Mouse (Mus musculus): ENCODE results near the gene Slc4a2. TPM values are rescaled to one million over a fixed set of nuclear protein-coding genes. Genes with fewer than 3 reads are reported as not detected.

The Slc4a2 gene
- polyA plus RNA-seq, 1 experiment from 2014 or later, result 17.9 TPM

- Histone ChIP-seq H3K4me1 (replicated peaks; ENCODE audit: control insufficient read depth, insufficient read depth, low read length) (peaks cover 15% of the 10 kb centered on the region), H3K36me3 (ENCODE audit: control insufficient read depth, insufficient read depth, low read length) (no peaks in the 10 kb centered on the region), H3K4me3 (ENCODE audit: low read depth, low read length) (peak overlapping the region; percentile 92), H3K9me3 (ENCODE audit: control insufficient read depth, low read length) (no peaks in the 10 kb centered on the region), H3K9ac (ENCODE audit: low read depth, low read length) (peak overlapping the region; percentile 99), H3K4me2 (replicated peaks; ENCODE audit: low read depth, low read length) (peak overlapping the region; percentile 94), H3K27ac (ENCODE audit: low read depth, low read length) (peak overlapping the region; percentile 93), H3K27me3 (ENCODE audit: control insufficient read depth, insufficient read depth, low read length) (no peaks in the 10 kb centered on the region; the same call in 1 of the 2 replicates)
- WGBS, result 7% methylated on average over 5 of the region's 5 CpGs
- ATAC-seq (ENCODE audit: low FRiP score), result peak; percentile 12; the same call in 1 of the 2 replicates
- DNase-seq (ENCODE audit: low spot score), result peak; percentile 49
Measured at GRCm38 (mm10) chr5:24453283-24453984, 29.8 kb downstream of the Slc4a2 start.

DNA sequence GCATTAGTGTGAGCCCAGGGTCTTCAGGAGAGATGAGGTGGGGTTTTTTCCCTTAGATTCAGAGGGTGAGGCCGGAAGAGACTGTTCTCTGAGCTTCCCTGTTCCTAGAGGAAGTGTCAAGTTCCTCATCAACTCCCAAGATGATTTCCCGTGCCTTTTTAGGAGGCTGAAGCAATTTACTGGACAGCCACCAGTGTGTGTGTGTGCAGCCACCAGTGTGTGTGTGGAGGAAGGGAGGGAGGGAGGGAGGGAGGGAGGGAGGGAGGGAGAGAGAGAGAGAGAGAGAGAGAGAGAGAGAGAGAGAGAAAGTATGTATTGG lies 30.3 kb downstream of the Slc4a2 start:
- H3K27ac ChIP-seq (ENCODE audit: low read depth, low read length), result peak overlapping the region; percentile 93
- no peaks in the 10 kb centered on the region for H3K9me3 ChIP-seq (ENCODE audit: control insufficient read depth, low read length)
- peak overlapping the region; percentile 99 for H3K9ac ChIP-seq (ENCODE audit: low read depth, low read length)
- H3K4me2 ChIP-seq (replicated peaks; ENCODE audit: low read depth, low read length), result peak overlapping the region; percentile 94
- H3K4me3 ChIP-seq (ENCODE audit: low read depth, low read length), result peak overlapping the region; percentile 92
- peaks cover 15% of the 10 kb centered on the region for H3K4me1 ChIP-seq (replicated peaks; ENCODE audit: control insufficient read depth, insufficient read depth, low read length)
- no peaks in the 10 kb centered on the region for H3K36me3 ChIP-seq (ENCODE audit: control insufficient read depth, insufficient read depth, low read length)
- no peaks in the 10 kb centered on the region; the same call in 1 of the 2 replicates for H3K27me3 ChIP-seq (ENCODE audit: control insufficient read depth, insufficient read depth, low read length)
- 17% methylated on average over 2 of the region's 2 CpGs for WGBS
- ATAC-seq (ENCODE audit: low FRiP score) (no peak), DNase-seq (ENCODE audit: low spot score) (no peak)

GRCm38 (mm10) chr5:24455076-24455475 lies 31.4 kb downstream of the Slc4a2 start:
- Histone ChIP-seq H3K27ac (ENCODE audit: low read depth, low read length) (no peak overlapping the region), H3K36me3 (ENCODE audit: control insufficient read depth, insufficient read depth, low read length) (no peaks in the 10 kb centered on the region), H3K9ac (ENCODE audit: low read depth, low read length) (0 out of 2 replicates have a peak overlapping the region, but pooled peaks have one; percentile 28), H3K9me3 (ENCODE audit: control insufficient read depth, low read length) (no peaks in the 10 kb centered on the region), H3K4me3 (ENCODE audit: low read depth, low read length) (no peak overlapping the region), H3K27me3 (ENCODE audit: control insufficient read depth, insufficient read depth, low read length) (no peaks in the 10 kb centered on the region), H3K4me1 (replicated peaks; ENCODE audit: control insufficient read depth, insufficient read depth, low read length) (peaks cover 15% of the 10 kb centered on the region), H3K4me2 (replicated peaks; ENCODE audit: low read depth, low read length) (peak overlapping the region; percentile 94)
- 53% methylated on average over 3 of the region's 3 CpGs for WGBS
- DNase-seq (ENCODE audit: low spot score) (no peak), ATAC-seq (ENCODE audit: low FRiP score) (no peak)

- Histone ChIP-seq H3K9ac (ENCODE audit: low read depth, low read length) (0 out of 2 replicates have a peak overlapping the region, but pooled peaks have one; percentile 28), H3K27me3 (ENCODE audit: control insufficient read depth, insufficient read depth, low read length) (no peaks in the 10 kb centered on the region), H3K36me3 (ENCODE audit: control insufficient read depth, insufficient read depth, low read length) (no peaks in the 10 kb centered on the region), H3K27ac (ENCODE audit: low read depth, low read length) (no peak overlapping the region), H3K9me3 (ENCODE audit: control insufficient read depth, low read length) (no peaks in the 10 kb centered on the region), H3K4me3 (ENCODE audit: low read depth, low read length) (no peak overlapping the region), H3K4me2 (replicated peaks; ENCODE audit: low read depth, low read length) (peak overlapping the region; percentile 94; the same call in 1 of the 2 replicates), H3K4me1 (replicated peaks; ENCODE audit: control insufficient read depth, insufficient read depth, low read length) (peaks cover 15% of the 10 kb centered on the region)
- ATAC-seq (ENCODE audit: low FRiP score) (no peak), DNase-seq (ENCODE audit: low spot score) (no peak)
- 52% methylated on average over 7 of the region's 7 CpGs for WGBS
Measured at GRCm38 (mm10) chr5:24455613-24456012, 32.0 kb downstream of the Slc4a2 start.

DNA sequence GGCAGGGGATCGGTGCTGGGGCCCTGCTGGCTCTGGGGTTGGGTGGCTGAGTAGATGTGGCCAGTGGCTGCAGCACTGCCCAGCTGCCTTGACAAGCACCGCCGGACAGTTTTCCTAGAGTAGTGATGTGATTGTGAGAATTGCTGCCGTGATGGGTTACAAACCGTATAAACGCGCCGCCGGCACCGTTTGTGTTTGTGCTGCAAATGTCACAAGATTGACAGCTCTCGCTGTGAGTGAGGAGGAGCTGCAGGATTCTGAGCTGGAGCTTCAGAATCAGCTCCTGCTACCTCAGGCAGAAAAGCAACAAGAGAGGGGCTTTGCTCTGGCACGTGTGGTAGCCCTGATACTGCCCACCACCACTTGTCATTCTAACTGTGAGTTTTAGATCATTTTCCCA lies 43.1 kb downstream of the Slc4a2 start:
- Histone ChIP-seq H3K36me3 (ENCODE audit: control insufficient read depth, insufficient read depth, low read length) (no peaks in the 10 kb centered on the region), H3K27me3 (ENCODE audit: control insufficient read depth, insufficient read depth, low read length) (peaks cover 2% of the 10 kb centered on the region; the same call in 1 of the 2 replicates), H3K9me3 (ENCODE audit: control insufficient read depth, low read length) (no peaks in the 10 kb centered on the region), H3K9ac (ENCODE audit: low read depth, low read length) (no peak overlapping the region; the same call in 1 of the 2 replicates), H3K27ac (ENCODE audit: low read depth, low read length) (no peak overlapping the region), H3K4me2 (replicated peaks; ENCODE audit: low read depth, low read length) (no peak overlapping the region), H3K4me1 (replicated peaks; ENCODE audit: control insufficient read depth, insufficient read depth, low read length) (0 out of 2 replicates have a peak, but pooled peaks cover 3% of the 10 kb centered on the region), H3K4me3 (ENCODE audit: low read depth, low read length) (no peak overlapping the region)
- WGBS, result 33% methylated on average over 12 of the region's 12 CpGs
- ATAC-seq (ENCODE audit: low FRiP score) (no peak), DNase-seq (ENCODE audit: low spot score) (no peak)

DNA sequence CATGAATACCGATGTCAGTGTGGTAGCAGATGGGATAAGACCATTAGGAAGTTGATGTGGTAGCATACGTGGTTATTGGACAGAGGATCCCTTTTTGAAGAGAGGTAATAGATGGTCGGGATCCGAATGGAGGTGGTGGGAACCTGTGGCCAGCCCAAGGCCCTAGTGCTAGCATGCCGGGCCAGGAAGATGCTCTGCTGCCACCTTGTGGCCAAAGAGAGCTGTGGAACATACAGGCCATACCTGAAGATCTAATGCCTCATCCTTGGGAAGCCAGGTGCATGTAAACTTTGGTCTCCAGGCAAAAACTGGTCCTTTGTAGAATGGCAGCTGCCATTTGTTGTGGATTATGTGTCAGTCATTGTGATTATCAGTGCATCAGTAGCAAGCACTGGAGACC lies 47.0 kb downstream of the Slc4a2 start:
- Histone ChIP-seq H3K9ac (ENCODE audit: low read depth, low read length) (no peak overlapping the region), H3K4me1 (replicated peaks; ENCODE audit: control insufficient read depth, insufficient read depth, low read length) (peaks cover 21% of the 10 kb centered on the region), H3K4me3 (ENCODE audit: low read depth, low read length) (no peak overlapping the region), H3K36me3 (ENCODE audit: control insufficient read depth, insufficient read depth, low read length) (no peaks in the 10 kb centered on the region), H3K4me2 (replicated peaks; ENCODE audit: low read depth, low read length) (no peak overlapping the region), H3K9me3 (ENCODE audit: control insufficient read depth, low read length) (no peaks in the 10 kb centered on the region), H3K27ac (ENCODE audit: low read depth, low read length) (no peak overlapping the region), H3K27me3 (ENCODE audit: control insufficient read depth, insufficient read depth, low read length) (peaks cover 25% of the 10 kb centered on the region)
- ATAC-seq (ENCODE audit: low FRiP score), result peak; percentile 26; the same call in 1 of the 2 replicates
- peak; percentile 88 for DNase-seq (ENCODE audit: low spot score)
- WGBS, result 15% methylated on average over 5 of the region's 5 CpGs

DNA sequence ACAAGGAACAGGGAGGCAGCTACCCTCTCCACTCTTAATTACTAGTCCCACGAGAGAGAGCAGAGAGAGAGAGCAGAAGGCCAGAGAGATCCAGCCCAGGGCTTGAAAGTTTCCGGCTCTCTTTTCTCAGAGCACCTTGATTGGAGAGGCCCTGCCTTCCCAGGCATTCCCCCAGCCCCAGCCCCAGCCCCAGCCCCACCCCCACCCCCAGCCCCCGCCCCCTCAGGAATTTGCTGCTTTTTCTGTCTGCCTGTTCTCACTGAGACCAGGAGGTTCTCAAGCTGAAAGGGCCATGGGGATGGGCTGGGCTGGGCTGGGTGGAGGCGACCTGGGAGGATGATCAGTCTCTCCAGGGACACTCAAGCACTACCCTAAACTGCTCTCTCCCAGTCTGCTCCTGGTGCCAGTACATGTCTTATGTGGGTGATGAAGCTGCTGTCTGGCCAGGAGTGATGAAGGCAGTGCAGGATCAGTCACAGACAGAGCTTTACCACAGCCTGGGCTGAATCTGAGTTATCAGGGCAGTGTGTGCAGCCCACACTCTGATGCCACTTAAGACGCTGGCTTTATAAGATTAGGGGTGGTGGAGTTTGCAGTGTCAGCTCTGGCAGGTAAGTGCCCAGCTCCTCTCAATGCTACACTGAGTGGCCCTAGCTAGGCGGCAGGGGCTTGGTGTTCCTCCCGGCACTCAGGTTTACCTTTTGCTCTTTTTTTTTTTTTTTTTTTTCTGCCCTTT lies 49.4 kb downstream of the Slc4a2 start:
- Histone ChIP-seq H3K4me1 (replicated peaks; ENCODE audit: control insufficient read depth, insufficient read depth, low read length) (peaks cover 17% of the 10 kb centered on the region), H3K27me3 (ENCODE audit: control insufficient read depth, insufficient read depth, low read length) (peaks cover 26% of the 10 kb centered on the region), H3K4me2 (replicated peaks; ENCODE audit: low read depth, low read length) (no peak overlapping the region), H3K27ac (ENCODE audit: low read depth, low read length) (no peak overlapping the region), H3K4me3 (ENCODE audit: low read depth, low read length) (no peak overlapping the region), H3K9ac (ENCODE audit: low read depth, low read length) (no peak overlapping the region), H3K36me3 (ENCODE audit: control insufficient read depth, insufficient read depth, low read length) (no peaks in the 10 kb centered on the region), H3K9me3 (ENCODE audit: control insufficient read depth, low read length) (no peaks in the 10 kb centered on the region)
- ATAC-seq (ENCODE audit: low FRiP score) (no peak), DNase-seq (ENCODE audit: low spot score) (no peak)
- WGBS, result 18% methylated on average over 7 of the region's 7 CpGs

DNA sequence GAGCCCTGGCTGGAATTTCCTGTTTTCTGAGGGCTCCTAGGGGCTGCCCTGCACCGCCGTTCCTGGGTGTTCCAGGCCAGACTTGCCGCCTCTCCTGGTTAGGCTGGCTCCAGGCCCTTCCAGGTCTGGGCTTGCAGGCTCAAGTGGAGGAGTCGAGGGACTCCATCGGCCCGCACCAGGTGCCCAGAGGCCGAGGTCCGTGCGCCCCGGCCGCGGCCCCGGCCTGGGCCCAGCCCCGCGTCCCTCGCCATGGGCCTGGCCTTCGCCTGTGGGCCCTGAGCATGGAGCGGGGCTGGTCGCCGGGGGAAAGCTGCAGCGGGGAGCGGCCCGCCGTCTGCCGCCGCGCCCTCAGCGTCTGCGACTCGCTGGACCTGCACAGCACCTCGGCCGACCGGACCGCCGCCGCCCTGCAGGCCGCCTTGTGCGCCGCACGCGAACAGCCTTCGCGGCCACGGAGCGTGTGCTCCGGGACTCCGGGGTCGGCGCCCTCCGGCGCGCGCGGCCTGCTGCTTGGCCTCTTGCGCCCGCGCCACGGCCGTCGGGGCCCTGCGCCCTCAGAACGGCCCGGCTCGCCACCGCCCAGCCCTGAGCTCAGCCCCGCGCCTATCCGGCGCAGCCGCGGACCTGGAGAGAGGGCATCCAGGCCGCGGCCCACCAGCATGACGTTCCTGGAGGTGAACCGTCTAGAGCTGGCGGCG lies 50.5 kb downstream of the Slc4a2 start:
- Histone ChIP-seq H3K36me3 (ENCODE audit: control insufficient read depth, insufficient read depth, low read length) (no peaks in the 10 kb centered on the region), H3K4me2 (replicated peaks; ENCODE audit: low read depth, low read length) (peak overlapping the region; percentile 78), H3K4me3 (ENCODE audit: low read depth, low read length) (peak overlapping the region; percentile 36), H3K27me3 (ENCODE audit: control insufficient read depth, insufficient read depth, low read length) (peaks cover 26% of the 10 kb centered on the region), H3K9ac (ENCODE audit: low read depth, low read length) (peak overlapping the region; percentile 44; the same call in 1 of the 2 replicates), H3K27ac (ENCODE audit: low read depth, low read length) (no peak overlapping the region), H3K9me3 (ENCODE audit: control insufficient read depth, low read length) (no peaks in the 10 kb centered on the region), H3K4me1 (replicated peaks; ENCODE audit: control insufficient read depth, insufficient read depth, low read length) (peaks cover 17% of the 10 kb centered on the region)
- DNase-seq (ENCODE audit: low spot score), result peak; percentile 57
- under 1% methylated on average over 64 of the region's 77 CpGs for WGBS
- ATAC-seq (ENCODE audit: low FRiP score), result peak; percentile 50; the same call in 1 of the 2 replicates

Measured in hindbrain, embryonic 11.5 days (tissue).